Mouse (Mus musculus) CH12.LX (cell line): ENCODE results near the gene Prom1. TPM values are rescaled to one million over a fixed set of nuclear protein-coding genes. Genes with fewer than 3 reads are reported as not detected.

Experiments
- MEF2A ChIP-seq: IDR thresholded peaks from 2 replicates; pipeline ENCODE4 v1.6.1; 2014; ENCODE audit warnings: low read depth, mild to moderate bottlenecking, inconsistent platforms, low read length, improper control_type of control experiment, borderline replicate concordance
- MXI1 ChIP-seq: IDR thresholded peaks from 2 replicates; pipeline ENCODE4 v1.6.1; 2011; ENCODE audit warnings: mild to moderate bottlenecking, low read depth, low read length, improper control_type of control experiment
- SIN3A ChIP-seq: IDR thresholded peaks from 2 replicates; pipeline ENCODE4 v1.6.1; 2012; ENCODE audit warnings: low read length, improper control_type of control experiment, inconsistent platforms
- USF2 ChIP-seq: conservative IDR thresholded peaks from 2 replicates; pipeline ENCODE4 v1.6.1; 2011; ENCODE audit warnings: low read depth, low read length, improper control_type of control experiment
- ZMIZ1 ChIP-seq: IDR thresholded peaks from 2 replicates; pipeline ENCODE4 v1.6.1; 2012; ENCODE audit warnings: low read depth, mild to moderate bottlenecking, inconsistent platforms, low read length, improper control_type of control experiment
- polyA plus RNA-seq: library from polyadenylated mRNA; unstranded; fragments of >175 nt; gene quantifications from 2 replicates; pipeline ENCODE4 v1.2.1, GENCODE M21; 2012; ENCODE audit warnings: low read depth; ENCODE audit not compliant: insufficient read length
- total RNA-seq, 2 experiments: library from RNA; depleted of rRNA; stranded (reverse); fragments of 300-350 nt in 1 of 2; fragments of >200 nt in 1 of 2; gene quantifications; 2 replicates each; pipeline ENCODE4 v1.2.3; 2012 to 2014

The Prom1 gene
- total and polyA plus RNA-seq, 3 experiments: 0.13 to 0.39 (median 0.21) TPM

DNA sequence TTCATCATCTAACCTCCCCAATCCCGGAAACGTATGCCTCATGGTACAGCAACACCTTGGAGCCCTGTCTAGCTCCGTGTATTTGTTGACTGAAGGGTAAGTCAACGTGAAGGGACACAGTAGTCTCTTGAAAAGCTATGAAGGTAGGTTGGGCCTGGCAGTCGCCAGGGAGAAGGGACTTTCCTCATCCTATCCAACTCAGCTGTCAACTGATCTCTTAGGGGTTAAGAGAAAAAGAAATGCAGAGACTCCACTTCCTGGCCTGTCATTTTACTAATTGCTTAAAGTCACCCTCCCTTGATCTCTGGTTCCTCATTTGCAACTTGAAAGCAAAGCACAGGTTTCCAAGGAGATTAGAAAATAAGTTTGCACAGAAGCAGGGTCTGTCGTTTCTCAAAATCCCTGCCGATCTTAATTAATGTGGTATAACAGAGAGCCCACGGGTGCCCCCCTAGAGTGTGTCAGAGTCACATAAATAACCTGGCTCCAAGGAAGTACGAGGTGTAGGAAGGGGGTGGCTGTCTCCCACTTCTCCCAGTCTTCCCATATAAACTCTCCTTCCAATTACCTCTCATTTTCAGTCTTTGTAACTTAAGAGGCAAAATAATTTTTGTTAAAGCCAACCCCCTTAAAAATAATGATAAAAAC is 154.4 kb downstream of the Prom1 start (continued):
- no peak; the same call in 1 of the 2 replicates for TF ChIP-seq SIN3A
- no peak for TF ChIP-seq USF2
- peak; percentile 58 for TF ChIP-seq MXI1
- TF ChIP-seq MEF2A: 0 out of 2 replicates have a peak, but pooled peaks have one; percentile 17
- no peak; the same call in 1 of the 2 replicates for TF ChIP-seq ZMIZ1

Other genes with a start within 250 kb of the Prom1 start
- 2.9 and 3.3 TPM in 2 replicates for gene Cd38, start 233.5 kb downstream of the Prom1 start, total RNA-seq (2012; rRNA removed)
- gene Cd38, start 233.5 kb downstream of the Prom1 start, total RNA-seq (2014; rRNA removed): 1.5 and 1.7 TPM in 2 replicates
- gene Cd38, start 233.5 kb downstream of the Prom1 start, polyA plus RNA-seq: 0.87 and 0.93 TPM in 2 replicates
- 1.4 and 1.8 TPM in 2 replicates for gene Gm7879, start 188.9 kb downstream of the Prom1 start, total RNA-seq (2012; rRNA removed)
- gene Gm7879, start 188.9 kb downstream of the Prom1 start, total RNA-seq (2014; rRNA removed): 16.3 and 20.1 TPM in 2 replicates
- gene Gm7879, start 188.9 kb downstream of the Prom1 start, polyA plus RNA-seq: 1.0 TPM in 1 of 2 replicates, not detected in the other
- gene Fgfbp1, start 120.3 kb downstream of the Prom1 start, total RNA-seq (2012; rRNA removed): not detected in 2 replicates
- not detected in 2 replicates for gene Fgfbp1, start 120.3 kb downstream of the Prom1 start, total RNA-seq (2014; rRNA removed)
- gene Fgfbp1, start 120.3 kb downstream of the Prom1 start, polyA plus RNA-seq: not detected in 2 replicates
- 15.7 and 18.1 TPM in 2 replicates for gene Tapt1, start 124.6 kb upstream of the Prom1 start, total RNA-seq (2012; rRNA removed)
- gene Tapt1, start 124.6 kb upstream of the Prom1 start, total RNA-seq (2014; rRNA removed): 40.8 and 42.5 TPM in 2 replicates
- gene Tapt1, start 124.6 kb upstream of the Prom1 start, polyA plus RNA-seq: 25.7 and 33.5 TPM in 2 replicates